Mouse (Mus musculus) heart, postnatal 14 days (tissue): ENCODE measurements around the gene Rps6ka5. TPM values are rescaled to one million over a fixed set of nuclear protein-coding genes. Genes with fewer than 3 reads are reported as not detected.

ENCODE experiments used
- DNase-seq, 2 experiments: peaks; one replicate each; pipeline ENCODE4 v3.0.0; 2021 to 2022
- intact Hi-C: fragments of 180-260 bp; cut with DNase I; formaldehyde crosslinking; loops from one replicate; pipeline ENCODE4 v1.15.1; 2025
- total RNA-seq, 2 experiments: library from RNA; stranded (reverse); gene quantifications; 2 replicates each; pipeline ENCODE4 v1.2.3; 2021

Gene Rps6ka5
- total RNA-seq, 2 experiments from 2014 or later, result 13.4 to 17.9 TPM

GRCm38 (mm10) chr12:100681752-100682151 is 45.0 kb downstream of the Rps6ka5 start:
- intact Hi-C loops, result no loop called here
- no peak for DNase-seq

- DNase-seq, result no peak
- intact Hi-C loops, result no loop called here
Observed at GRCm38 (mm10) chr12:100681241-100681640, 45.5 kb downstream of the Rps6ka5 start.

- no peak for DNase-seq
- intact Hi-C loops, result no loop called here
Observed at GRCm38 (mm10) chr12:100680676-100681075, 46.1 kb downstream of the Rps6ka5 start.

GRCm38 (mm10) chr12:100670647-100671199 is 56.1 kb downstream of the Rps6ka5 start:
- no peak for DNase-seq
- intact Hi-C loops, result no loop called here

GRCm38 (mm10) chr12:100665294-100665693 is 61.5 kb downstream of the Rps6ka5 start:
- no peak for DNase-seq
- intact Hi-C loops, result no loop called here

- intact Hi-C loops, result no loop called here
- no peak for DNase-seq
Observed at GRCm38 (mm10) chr12:100660076-100660475, 66.7 kb downstream of the Rps6ka5 start.

- no peak for DNase-seq
- intact Hi-C loops, result no loop called here
Observed at GRCm38 (mm10) chr12:100655972-100656371, 70.8 kb downstream of the Rps6ka5 start.

GRCm38 (mm10) chr12:100641936-100642335 is 84.8 kb downstream of the Rps6ka5 start:
- intact Hi-C loops, result no loop called here
- no peak for DNase-seq

GRCm38 (mm10) chr12:100640726-100641125 is 86.1 kb downstream of the Rps6ka5 start:
- intact Hi-C loops, result no loop called here

GRCm38 (mm10) chr12:100639680-100640079 is 87.1 kb downstream of the Rps6ka5 start:
- DNase-seq, result peak; percentile 42 to 53
- intact Hi-C loops, result loop anchor here (1.0 to 5.0 kb wide), 2 partner anchors 83 to 202 kb away; no protein-coding TSS in a partner anchor

More at GRCm38 (mm10) chr12:100640726-100641125, 86.1 kb downstream of the Rps6ka5 start:
- no peak for DNase-seq

GRCm38 (mm10) chr12:100637886-100638285 is 88.9 kb downstream of the Rps6ka5 start:
- DNase-seq, result no peak
- intact Hi-C loops, result loop anchor here (5.0 kb wide), 1 partner anchor 84 kb away; no protein-coding TSS in a partner anchor

- DNase-seq, result no peak
- intact Hi-C loops, result loop anchor here (5.0 kb wide), 1 partner anchor 86 kb away; no protein-coding TSS in a partner anchor
Observed at GRCm38 (mm10) chr12:100636733-100637132, 90.0 kb downstream of the Rps6ka5 start.

GRCm38 (mm10) chr12:100636299-100636633 is 90.5 kb downstream of the Rps6ka5 start:
- intact Hi-C loops, result loop anchor here (5.0 kb wide), 1 partner anchor 86 kb away; no protein-coding TSS in a partner anchor
- DNase-seq, result no peak

GRCm38 (mm10) chr12:100635601-100636298 is 91.0 kb downstream of the Rps6ka5 start:
- intact Hi-C loops, result loop anchor here (5.0 kb wide), 1 partner anchor 87 kb away; no protein-coding TSS in a partner anchor

GRCm38 (mm10) chr12:100633231-100633630 is 93.6 kb downstream of the Rps6ka5 start:
- no peak for DNase-seq
- intact Hi-C loops, result no loop called here

More at GRCm38 (mm10) chr12:100635601-100636298, 91.0 kb downstream of the Rps6ka5 start:
- no peak for DNase-seq

GRCm38 (mm10) chr12:100631286-100631685 is 95.5 kb downstream of the Rps6ka5 start:
- intact Hi-C loops, result no loop called here

GRCm38 (mm10) chr12:100629126-100629920 is 97.5 kb downstream of the Rps6ka5 start:
- intact Hi-C loops, result no loop called here
- no peak for DNase-seq

More at GRCm38 (mm10) chr12:100631286-100631685, 95.5 kb downstream of the Rps6ka5 start:
- DNase-seq, result no peak

- intact Hi-C loops, result no loop called here
- no peak for DNase-seq
Observed at GRCm38 (mm10) chr12:100626991-100627677, 99.6 kb downstream of the Rps6ka5 start.

- intact Hi-C loops, result no loop called here
- DNase-seq, result no peak
Observed at GRCm38 (mm10) chr12:100626273-100626990, 100.4 kb downstream of the Rps6ka5 start.
